Mouse (Mus musculus): Measurements from ENCODE around the gene Cdh1. TPM values are rescaled to one million over a fixed set of nuclear protein-coding genes. Genes with fewer than 3 reads are reported as not detected.

Gene Cdh1
- polyA plus RNA-seq, 1 experiment from 2014 or later, result 19.0 TPM

DNA sequence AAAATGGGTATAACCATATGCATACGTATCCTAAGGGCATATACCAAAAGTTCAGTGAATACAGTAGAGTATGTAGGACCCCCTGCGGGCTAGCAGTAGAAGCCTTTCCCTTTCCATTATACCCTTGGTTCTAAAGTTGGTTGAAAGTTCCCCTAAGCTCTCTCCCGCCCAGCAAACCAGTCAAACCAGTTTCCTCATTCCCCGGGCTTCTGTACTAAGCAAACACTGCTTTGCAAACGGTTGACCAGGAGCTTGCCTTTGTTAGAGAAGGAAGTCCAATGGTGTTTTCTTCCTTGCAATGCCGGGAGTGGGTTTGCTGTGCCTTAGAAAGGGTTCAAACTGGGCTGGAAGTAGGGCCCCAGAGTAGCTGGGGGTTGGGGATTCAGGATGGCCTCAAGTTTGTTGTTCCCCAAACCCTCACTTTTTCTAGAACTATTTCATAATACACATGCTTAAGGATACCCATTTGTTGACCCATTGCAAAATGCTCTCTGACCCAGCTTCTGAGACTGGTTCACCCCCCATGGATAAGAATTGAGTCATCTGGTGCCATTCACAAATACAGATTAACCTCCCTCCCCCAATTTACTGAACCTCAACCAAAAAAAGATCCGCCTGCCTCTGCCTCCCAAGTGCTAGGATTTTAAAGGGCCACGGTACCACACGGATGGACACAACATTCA lies 7.9 kb downstream of the Cdh1 start:
- Histone ChIP-seq H3K27ac (replicated peaks) (peak overlapping the region; percentile 53), H3K27me3 (peaks cover 11% of the 10 kb centered on the region), H3K9me3 (replicated peaks) (no peaks in the 10 kb centered on the region), H3K36me3 (replicated peaks) (no peaks in the 10 kb centered on the region), H3K4me3 (replicated peaks) (no peak overlapping the region), H3K4me1 (replicated peaks) (peaks cover 29% of the 10 kb centered on the region), H3K4me2 (no peak overlapping the region), H3K9ac (no peak overlapping the region)
- 40% methylated on average over 9 of the region's 9 CpGs for WGBS (ENCODE audit: insufficient replicate concordance)
- no peak for ATAC-seq (ENCODE audit: insufficient read depth)

DNA sequence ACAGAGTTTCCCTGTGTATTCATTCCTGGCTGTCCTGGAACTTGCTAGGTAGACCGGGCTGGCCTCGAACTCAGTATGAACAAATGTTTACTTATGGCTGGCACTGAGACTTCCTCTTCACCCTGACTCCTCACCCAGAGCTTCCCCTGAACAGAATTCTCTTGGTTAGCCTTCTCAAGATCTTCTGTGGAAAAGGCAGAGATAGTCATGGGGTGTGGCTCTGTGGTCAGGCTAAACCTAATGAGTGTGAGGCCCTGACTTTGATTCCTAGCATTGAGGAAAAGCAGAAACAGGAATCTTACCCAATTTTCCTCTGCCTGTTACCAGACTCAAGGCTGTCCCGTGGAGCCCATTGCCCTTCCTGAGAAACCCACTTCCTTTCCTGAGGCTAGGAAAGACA lies 8.9 kb downstream of the Cdh1 start:
- ATAC-seq (ENCODE audit: insufficient read depth), result no peak
- H3K4me2 ChIP-seq, result no peak overlapping the region
- 20% methylated on average over 3 of the region's 3 CpGs for WGBS (ENCODE audit: insufficient replicate concordance)
- H3K27me3 ChIP-seq, result peaks cover 3% of the 10 kb centered on the region
- no peak overlapping the region for H3K9ac ChIP-seq
- H3K36me3 ChIP-seq (replicated peaks), result no peaks in the 10 kb centered on the region
- no peaks in the 10 kb centered on the region for H3K9me3 ChIP-seq (replicated peaks)
- H3K27ac ChIP-seq (replicated peaks), result peak overlapping the region; percentile 53
- H3K4me1 ChIP-seq (replicated peaks), result peaks cover 23% of the 10 kb centered on the region
- no peak overlapping the region for H3K4me3 ChIP-seq (replicated peaks)

DNA sequence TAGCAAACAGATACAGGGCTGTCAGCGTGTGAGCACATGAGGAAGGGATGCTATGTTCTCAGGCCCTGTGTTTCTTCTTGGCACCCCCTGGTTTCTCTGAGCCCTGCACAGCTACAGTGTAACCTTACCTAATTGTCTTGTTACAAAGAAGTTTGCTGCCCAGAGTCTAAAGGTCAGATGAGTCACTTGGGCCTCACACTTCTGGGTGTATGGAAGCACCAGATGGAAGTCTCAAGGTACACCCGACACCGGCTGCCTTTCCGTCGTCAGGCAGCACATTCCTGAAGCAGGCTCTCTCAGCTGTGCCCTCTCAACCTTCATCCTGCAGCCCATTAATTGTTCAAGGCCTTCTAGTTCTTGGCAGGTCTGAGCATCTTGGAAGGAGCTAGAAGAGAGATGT lies 11.6 kb downstream of the Cdh1 start:
- no peak overlapping the region for H3K4me2 ChIP-seq
- H3K9ac ChIP-seq, result no peak overlapping the region
- ATAC-seq (ENCODE audit: insufficient read depth), result no peak
- 71% methylated on average over 5 of the region's 5 CpGs for WGBS (ENCODE audit: insufficient replicate concordance)
- no peaks in the 10 kb centered on the region for H3K36me3 ChIP-seq (replicated peaks)
- no peaks in the 10 kb centered on the region for H3K27me3 ChIP-seq
- peaks cover 33% of the 10 kb centered on the region for H3K4me1 ChIP-seq (replicated peaks)
- H3K27ac ChIP-seq (replicated peaks), result no peak overlapping the region
- no peak overlapping the region for H3K4me3 ChIP-seq (replicated peaks)
- no peaks in the 10 kb centered on the region for H3K9me3 ChIP-seq (replicated peaks)

DNA sequence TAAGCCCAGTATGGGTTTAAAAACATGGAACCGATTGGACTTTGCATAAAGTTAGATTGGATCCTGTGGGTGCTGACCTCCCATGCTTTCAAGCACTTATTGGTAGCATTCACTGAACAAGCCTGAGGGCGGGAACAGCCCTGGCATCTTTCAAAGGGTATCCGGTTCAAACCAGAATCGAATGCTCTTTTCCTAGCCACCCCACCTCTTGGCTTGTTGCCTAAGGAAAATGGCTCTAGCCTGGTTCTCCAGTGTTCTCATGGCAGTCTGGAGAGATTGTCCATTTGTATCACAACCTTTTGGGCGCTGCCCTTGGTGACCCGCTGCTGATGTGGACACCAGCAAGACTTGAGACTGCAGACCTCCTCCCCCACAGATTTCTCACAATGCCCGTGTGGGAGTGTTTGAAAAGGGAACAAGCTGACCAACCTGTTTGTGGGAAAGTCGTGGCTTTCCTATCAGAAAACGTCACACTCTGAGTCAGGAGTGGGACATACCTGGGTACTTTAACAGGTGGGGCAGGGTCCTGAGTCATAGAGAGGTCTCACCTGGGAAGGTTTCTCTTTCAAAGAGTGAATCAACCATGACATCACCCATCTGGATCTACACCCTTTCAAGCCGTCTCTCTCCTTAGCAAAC lies 12.6 kb downstream of the Cdh1 start:
- no peak overlapping the region for H3K4me2 ChIP-seq
- no peak overlapping the region for H3K27ac ChIP-seq (replicated peaks)

DNA sequence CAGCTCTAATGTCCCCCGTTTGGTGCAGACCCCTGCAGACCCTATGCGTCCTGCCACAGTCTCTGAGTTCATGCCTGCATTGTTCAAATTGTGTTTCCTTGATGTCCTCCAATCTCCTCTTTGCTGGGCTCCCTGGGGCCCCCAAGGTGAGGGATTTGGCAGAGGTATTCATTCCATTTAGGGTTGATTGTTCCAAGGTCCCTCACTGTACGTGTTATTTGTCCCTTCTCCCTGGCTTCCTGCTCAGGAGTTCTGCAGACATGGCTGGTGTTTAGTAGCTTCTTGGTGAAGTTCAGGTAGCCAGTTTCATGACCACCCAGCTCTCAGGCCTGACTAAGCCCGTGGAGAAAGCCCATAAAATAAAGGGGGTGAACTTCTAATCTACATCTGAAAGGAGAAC lies 13.5 kb downstream of the Cdh1 start:
- no peak overlapping the region for H3K4me2 ChIP-seq
- H3K36me3 ChIP-seq (replicated peaks), result no peaks in the 10 kb centered on the region
- WGBS (ENCODE audit: insufficient replicate concordance), result 43% methylated on average over 4 of the region's 4 CpGs
- H3K4me1 ChIP-seq (replicated peaks), result peaks cover 18% of the 10 kb centered on the region
- H3K27me3 ChIP-seq, result no peaks in the 10 kb centered on the region
- H3K27ac ChIP-seq (replicated peaks), result no peak overlapping the region
- H3K9me3 ChIP-seq (replicated peaks), result no peaks in the 10 kb centered on the region
- ATAC-seq (ENCODE audit: insufficient read depth), result no peak
- H3K9ac ChIP-seq, result no peak overlapping the region
- no peak overlapping the region for H3K4me3 ChIP-seq (replicated peaks)

More for the DNA sequence above, 12.6 kb downstream of the Cdh1 start:
- Histone ChIP-seq H3K4me1 (replicated peaks) (peaks cover 27% of the 10 kb centered on the region), H3K9ac (no peak overlapping the region), H3K4me3 (replicated peaks) (no peak overlapping the region), H3K27me3 (no peaks in the 10 kb centered on the region), H3K9me3 (replicated peaks) (no peaks in the 10 kb centered on the region), H3K36me3 (replicated peaks) (no peaks in the 10 kb centered on the region)
- whole genome bisulfite sequencing (ENCODE audit: insufficient replicate concordance), result 48% methylated on average over 10 of the region's 10 CpGs
- no peak for ATAC-seq (ENCODE audit: insufficient read depth)

DNA sequence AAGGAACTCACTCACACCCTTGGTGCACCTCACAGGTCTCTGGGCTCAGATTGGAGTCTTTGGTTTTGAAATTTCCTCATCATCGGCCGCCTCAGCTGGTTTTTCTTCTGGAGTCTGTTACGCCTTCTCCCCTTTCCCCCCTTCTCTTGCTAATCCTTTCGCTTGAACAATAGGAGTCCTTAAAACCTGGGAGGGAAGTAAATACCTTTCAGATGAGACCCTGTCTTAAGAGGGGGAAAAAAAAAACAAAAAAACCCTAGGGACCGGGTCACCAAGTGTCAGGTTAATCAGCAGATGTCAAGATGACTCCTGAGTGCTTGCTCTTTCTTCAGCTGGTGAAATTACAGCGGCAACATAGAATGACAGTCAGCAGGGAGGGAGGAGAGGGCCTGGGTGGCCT lies 14.0 kb downstream of the Cdh1 start:
- Histone ChIP-seq H3K27me3 (no peaks in the 10 kb centered on the region), H3K27ac (replicated peaks) (no peak overlapping the region), H3K36me3 (replicated peaks) (no peaks in the 10 kb centered on the region), H3K4me1 (replicated peaks) (peaks cover 12% of the 10 kb centered on the region), H3K4me2 (no peak overlapping the region), H3K4me3 (replicated peaks) (no peak overlapping the region), H3K9ac (no peak overlapping the region), H3K9me3 (replicated peaks) (no peaks in the 10 kb centered on the region)
- WGBS (ENCODE audit: insufficient replicate concordance), result 41% methylated on average over 6 of the region's 6 CpGs
- ATAC-seq (ENCODE audit: insufficient read depth), result no peak

DNA sequence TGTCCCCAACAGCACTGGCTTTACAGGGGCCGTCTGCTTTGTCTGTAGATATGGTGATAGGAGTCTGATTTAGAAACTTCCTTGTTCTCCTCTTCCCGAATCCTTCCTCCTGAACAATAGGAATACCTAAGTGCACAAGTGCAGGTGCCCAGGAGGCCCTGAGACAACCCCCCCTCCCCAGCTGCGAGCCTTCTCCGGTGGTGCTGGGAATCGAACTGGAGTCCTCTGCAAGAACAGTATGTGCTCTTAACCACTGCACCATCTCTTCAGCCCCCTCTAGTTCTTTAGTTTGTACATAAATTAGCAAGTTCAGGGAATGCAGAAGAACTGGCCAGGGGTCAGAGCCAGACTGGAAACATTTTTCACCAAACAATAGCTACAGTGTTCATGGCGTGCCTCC lies 14.7 kb downstream of the Cdh1 start:
- H3K27me3 ChIP-seq, result no peaks in the 10 kb centered on the region
- H3K9me3 ChIP-seq (replicated peaks), result no peaks in the 10 kb centered on the region
- H3K27ac ChIP-seq (replicated peaks), result no peak overlapping the region
- whole genome bisulfite sequencing (ENCODE audit: insufficient replicate concordance), result 55% methylated on average over 6 of the region's 6 CpGs
- ATAC-seq (ENCODE audit: insufficient read depth), result no peak
- peaks cover 10% of the 10 kb centered on the region; the same call in 1 of the 2 replicates for H3K4me1 ChIP-seq (replicated peaks)
- no peak overlapping the region for H3K9ac ChIP-seq
- H3K4me3 ChIP-seq (replicated peaks), result no peak overlapping the region
- H3K36me3 ChIP-seq (replicated peaks), result no peaks in the 10 kb centered on the region
- H3K4me2 ChIP-seq, result no peak overlapping the region

DNA sequence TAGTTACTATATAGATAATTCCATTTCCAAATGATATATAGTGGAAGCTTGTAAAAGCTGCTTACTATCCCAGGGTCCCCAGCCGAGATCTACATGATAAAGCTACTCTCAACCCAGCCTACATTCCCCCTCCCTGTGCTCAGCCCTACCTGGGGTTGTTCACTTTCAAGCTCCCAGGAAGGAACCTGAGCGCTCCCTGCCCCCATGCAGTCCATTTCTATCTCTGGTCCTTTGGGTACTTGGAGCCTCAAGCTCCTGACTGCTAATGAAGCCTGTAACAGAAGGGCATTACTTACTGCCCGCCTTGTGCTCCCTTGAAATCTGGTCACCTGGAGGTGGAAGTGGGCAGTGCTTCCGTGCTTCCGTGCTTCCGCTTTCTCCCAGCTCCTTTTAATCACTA lies 15.2 kb downstream of the Cdh1 start:
- WGBS (ENCODE audit: insufficient replicate concordance), result 58% methylated on average over 6 of the region's 6 CpGs
- no peak overlapping the region for H3K27ac ChIP-seq (replicated peaks)
- H3K9me3 ChIP-seq (replicated peaks), result no peaks in the 10 kb centered on the region
- H3K4me3 ChIP-seq (replicated peaks), result no peak overlapping the region
- H3K9ac ChIP-seq, result no peak overlapping the region
- no peak overlapping the region for H3K4me2 ChIP-seq
- H3K4me1 ChIP-seq (replicated peaks), result peaks cover 10% of the 10 kb centered on the region; the same call in 1 of the 2 replicates
- no peaks in the 10 kb centered on the region for H3K36me3 ChIP-seq (replicated peaks)
- H3K27me3 ChIP-seq, result no peaks in the 10 kb centered on the region
- ATAC-seq (ENCODE audit: insufficient read depth), result no peak

DNA sequence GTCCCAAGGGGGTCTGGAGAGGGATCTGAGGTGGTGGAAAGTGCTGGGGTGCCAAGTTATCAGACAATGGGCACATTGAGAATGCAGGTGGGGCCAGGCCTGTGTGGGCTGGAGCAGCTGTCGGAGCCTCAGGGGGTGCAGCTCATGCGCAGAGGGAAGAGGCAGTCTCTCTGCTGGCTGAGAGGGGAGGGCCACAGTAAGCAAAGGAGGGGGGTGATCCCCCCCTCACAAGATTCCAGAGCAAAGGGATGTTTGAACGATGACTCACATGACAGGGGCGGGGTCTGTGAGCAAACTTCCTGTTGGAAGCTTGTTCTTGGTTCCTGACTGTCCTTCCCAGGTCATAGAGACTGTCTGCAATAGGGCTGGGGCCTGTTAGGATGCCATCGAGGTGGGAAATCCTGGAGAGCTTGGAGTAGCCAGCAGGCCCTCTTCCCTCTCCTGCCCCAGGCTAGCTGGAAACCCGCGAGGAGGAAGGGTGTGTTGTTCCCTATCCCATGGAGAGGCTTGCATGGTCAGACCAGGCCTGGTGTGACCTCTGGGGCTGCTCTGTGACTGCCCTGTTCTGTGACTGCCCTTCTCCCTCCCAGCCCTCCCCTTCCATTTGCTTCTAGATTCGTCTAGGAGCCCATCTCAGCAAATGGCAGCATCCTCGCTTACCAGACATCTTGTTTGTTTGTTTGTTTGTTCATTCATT lies 16.5 kb downstream of the Cdh1 start:
- Histone ChIP-seq H3K4me1 (replicated peaks) (peaks cover 10% of the 10 kb centered on the region; the same call in 1 of the 2 replicates), H3K4me3 (replicated peaks) (no peak overlapping the region), H3K9ac (no peak overlapping the region), H3K27me3 (no peaks in the 10 kb centered on the region), H3K36me3 (replicated peaks) (no peaks in the 10 kb centered on the region), H3K9me3 (replicated peaks) (no peaks in the 10 kb centered on the region), H3K27ac (replicated peaks) (peak overlapping the region; percentile 45; the same call in 1 of the 2 replicates), H3K4me2 (peak overlapping the region; percentile 20; the same call in 1 of the 2 replicates)
- 31% methylated on average over 9 of the region's 9 CpGs for WGBS (ENCODE audit: insufficient replicate concordance)
- peak; percentile 73 for ATAC-seq (ENCODE audit: insufficient read depth)

DNA sequence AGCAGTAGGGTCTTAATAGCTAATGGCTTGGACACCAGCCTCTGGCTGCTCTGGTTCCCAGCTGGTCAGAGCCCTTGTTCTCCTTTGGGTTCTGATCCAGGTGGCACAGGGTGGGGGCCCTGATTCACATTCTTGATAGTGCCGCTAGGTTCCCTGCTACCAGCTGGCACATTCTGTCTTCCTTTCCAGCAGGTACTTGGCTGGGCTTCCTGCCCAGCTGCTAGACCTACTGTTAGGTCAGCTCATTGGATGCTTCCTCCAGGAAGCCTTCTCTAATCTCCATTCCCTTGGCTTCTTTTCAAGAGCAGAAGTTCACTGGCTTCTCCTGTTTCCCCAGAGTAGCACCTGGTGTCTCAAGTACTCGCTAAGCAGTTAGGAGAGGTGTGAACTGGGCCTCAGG lies 17.3 kb downstream of the Cdh1 start:
- no peak for ATAC-seq (ENCODE audit: insufficient read depth)
- Histone ChIP-seq H3K9me3 (replicated peaks) (no peaks in the 10 kb centered on the region), H3K27me3 (no peaks in the 10 kb centered on the region), H3K4me2 (no peak overlapping the region), H3K36me3 (replicated peaks) (no peaks in the 10 kb centered on the region), H3K9ac (no peak overlapping the region), H3K4me3 (replicated peaks) (no peak overlapping the region), H3K27ac (replicated peaks) (no peak overlapping the region), H3K4me1 (replicated peaks) (peaks cover 10% of the 10 kb centered on the region; the same call in 1 of the 2 replicates)
- WGBS (ENCODE audit: insufficient replicate concordance), result 66% methylated on average over 2 of the region's 2 CpGs

DNA sequence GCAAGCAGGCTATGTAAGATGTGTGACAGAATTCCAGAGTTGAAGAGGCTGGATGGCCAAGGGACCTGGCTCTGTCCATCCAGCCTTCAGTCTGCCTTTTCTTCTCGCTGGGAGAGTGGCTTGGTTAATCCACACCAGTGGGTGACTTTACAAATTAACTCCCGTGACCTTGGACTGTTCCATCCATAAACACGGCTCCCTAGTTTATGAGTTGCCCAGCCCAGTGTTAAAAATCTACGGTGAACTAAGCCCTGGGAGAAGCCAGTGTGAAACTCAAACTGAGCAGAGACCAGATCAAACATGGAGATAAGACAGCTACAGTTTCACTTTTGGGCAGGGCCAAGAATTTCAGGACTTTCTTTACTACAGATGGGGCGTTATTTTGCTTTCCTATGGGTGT lies 19.9 kb downstream of the Cdh1 start:
- Histone ChIP-seq H3K4me3 (replicated peaks) (no peak overlapping the region), H3K27me3 (no peaks in the 10 kb centered on the region), H3K4me2 (no peak overlapping the region), H3K36me3 (replicated peaks) (no peaks in the 10 kb centered on the region), H3K27ac (replicated peaks) (peak overlapping the region; percentile 73), H3K4me1 (replicated peaks) (peaks cover 4% of the 10 kb centered on the region; the same call in 1 of the 2 replicates), H3K9ac (no peak overlapping the region), H3K9me3 (replicated peaks) (no peaks in the 10 kb centered on the region)
- WGBS (ENCODE audit: insufficient replicate concordance), result 38% methylated on average over 5 of the region's 5 CpGs
- ATAC-seq (ENCODE audit: insufficient read depth), result peak; percentile 29; the same call in 1 of the 2 replicates
